Mouse (Mus musculus) telencephalon, adult 2 months (tissue): Measurements from ENCODE around the gene Slc15a4.

Experiments used
- DNase-seq: peaks from one replicate; pipeline ENCODE4 v3.0.0-alpha.2; 2011; ENCODE audit warnings: low read depth, low spot score

Gene Slc15a4

DNA sequence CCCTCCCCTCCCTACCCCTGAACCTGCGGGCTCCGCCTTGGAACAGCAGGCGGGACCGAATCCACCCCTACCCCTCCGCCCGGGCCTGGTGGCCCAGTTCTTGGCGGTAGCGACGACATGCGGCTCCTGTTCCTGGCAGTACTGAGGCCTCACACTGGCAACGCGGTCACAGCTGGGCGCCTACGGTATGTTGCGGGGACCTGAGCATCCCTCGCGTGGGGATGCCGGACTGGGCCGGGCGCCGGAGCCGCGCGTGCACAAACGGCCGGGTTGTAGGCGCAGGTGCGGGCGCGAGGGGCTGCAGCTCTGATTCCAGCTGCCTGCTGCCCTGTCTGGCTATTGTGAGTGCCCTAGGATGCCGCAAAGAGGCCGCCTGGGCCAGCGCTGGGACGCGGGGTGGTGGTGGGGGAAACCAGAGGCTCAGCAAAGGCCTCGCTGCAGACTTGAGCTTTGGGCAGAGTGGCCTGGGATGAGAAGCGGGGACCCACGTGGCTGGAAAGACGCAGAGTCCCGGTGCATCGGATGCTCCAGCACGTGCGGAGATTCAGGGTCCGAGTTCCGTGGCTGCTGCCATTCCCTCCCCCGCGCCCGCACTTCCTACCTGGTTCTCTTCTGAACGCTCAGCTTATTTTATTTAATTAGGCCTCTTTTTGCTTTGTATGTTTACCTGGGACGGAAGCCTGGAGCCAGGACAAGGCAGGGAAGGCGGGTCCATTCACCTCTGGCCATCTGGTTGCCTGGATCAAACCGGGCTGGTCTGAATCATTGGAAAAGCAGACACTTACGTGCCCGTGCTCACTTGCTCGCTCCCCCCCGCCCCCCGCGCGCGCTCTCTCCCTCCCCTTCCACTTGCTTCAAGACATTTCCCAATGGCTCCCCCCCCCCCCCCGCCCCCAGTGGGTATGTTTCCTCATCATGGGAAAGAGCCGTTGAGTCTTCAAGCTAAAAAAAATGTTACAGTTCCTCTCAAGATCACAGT lies at the start of gene Slc15a4, which contains the start of gene Glt1d1:
Gene Slc15a4 (minus strand): TSS at position 731 of the 979 bp plus-strand sequence.
Gene Glt1d1 (plus strand): TSS at position 96 of the 979 bp plus-strand sequence.
- no peak for DNase-seq

DNA sequence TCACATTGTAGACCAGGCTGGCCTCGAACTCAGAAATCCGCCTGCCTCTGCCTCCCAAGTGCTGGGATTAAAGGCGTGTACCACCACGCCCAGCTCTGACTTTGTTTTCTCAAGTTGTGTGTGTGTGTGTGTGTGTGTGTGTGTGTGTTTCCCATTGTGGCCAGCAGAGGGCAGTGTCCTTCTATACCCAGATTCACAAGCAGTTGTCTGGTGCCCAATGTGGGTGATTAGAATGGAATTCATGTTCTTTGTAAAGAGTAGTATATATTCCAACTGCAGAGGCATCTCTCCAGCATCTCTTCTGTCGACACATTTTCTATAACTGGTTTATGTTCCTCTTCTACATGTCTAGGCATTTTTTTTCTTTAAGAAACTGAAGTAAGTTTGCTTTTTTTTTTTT lies 45.8 kb upstream of the Slc15a4 start:
- no peak for DNase-seq

- no peak for DNase-seq
These were observed 44.9 kb upstream of the Slc15a4 start for GRCm38 (mm10) chr5:127677561-127677960.

DNA sequence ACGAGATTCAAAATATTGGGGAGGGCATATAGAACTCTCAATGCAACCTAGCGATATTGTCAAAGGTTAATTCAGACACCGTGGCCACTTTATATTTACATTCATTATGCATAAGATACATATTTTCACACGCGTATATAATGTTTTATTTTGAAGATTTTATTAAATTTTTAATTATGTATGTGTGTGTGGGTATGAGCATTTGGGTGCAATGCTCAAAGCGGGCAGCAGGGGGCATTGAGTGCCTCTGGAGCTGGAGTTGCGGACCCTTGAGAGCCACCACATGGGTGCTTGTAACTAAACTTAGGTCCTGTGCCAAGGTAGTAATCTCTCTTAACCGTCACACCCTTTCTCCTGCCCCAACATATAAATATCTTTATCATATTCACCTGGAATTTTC lies 41.2 kb upstream of the Slc15a4 start:
- no peak for DNase-seq

DNA sequence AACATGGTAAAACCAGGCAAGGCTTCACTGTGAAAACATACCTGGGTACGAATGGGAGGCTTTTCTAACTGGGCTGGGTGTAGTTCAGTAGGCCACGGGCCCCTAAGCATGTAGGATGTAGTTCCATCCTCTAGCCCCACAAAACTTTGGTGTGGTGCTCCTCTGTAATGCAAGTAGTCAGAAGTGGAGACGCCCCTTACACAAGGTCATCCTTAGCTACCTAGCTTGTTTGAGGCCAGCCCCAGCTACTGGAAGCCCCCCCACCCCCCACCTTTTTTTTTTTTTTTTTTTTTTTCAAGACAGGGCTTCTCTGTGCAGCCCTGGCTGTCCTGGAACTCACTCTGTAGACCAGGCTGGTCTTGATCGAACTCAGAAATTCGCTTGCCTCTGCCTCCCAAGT lies 28.3 kb upstream of the Slc15a4 start:
- DNase-seq, result no peak

DNA sequence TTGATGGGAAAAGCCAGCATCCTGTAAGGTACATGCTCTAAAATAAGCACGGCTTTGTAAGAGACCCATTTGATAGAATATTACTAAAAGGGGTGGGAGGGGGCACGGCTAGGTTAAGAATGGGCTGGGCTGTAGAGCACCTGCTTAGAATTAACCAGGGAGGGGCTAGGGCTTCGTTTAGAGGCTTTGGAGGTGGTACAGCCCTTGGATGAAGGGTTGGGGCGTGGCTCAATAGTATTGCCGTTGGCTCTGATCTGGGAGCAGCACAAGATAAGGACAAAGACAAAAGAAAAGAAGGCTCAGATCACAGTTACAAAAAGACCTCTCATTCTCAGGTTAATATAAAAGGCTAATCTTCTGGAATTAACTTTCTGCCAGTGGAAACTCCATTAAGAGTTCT lies 27.6 kb upstream of the Slc15a4 start:
- DNase-seq, result no peak

DNA sequence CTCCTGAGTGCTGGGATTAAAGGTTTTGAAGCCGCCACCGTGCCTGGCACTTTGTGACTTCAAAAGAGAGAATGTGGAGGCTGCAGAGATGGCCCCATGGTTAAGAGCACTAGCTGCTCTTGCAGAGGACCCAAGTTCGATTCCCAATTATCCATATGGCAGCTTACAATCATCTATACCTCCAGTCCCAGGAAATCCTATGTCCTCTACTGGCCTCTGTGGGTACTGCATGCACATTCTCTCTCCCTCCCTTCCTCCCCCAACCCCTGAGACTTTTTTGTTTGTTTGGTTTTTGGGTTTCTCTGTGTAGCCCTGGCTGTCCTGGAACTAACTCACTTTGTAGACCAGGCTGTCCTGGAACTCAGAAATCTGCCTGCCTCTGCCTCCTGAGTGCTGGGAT lies 26.6 kb upstream of the Slc15a4 start:
- no peak for DNase-seq

GRCm38 (mm10) chr5:127658257-127658656 lies 25.6 kb upstream of the Slc15a4 start:
- no peak for DNase-seq

DNA sequence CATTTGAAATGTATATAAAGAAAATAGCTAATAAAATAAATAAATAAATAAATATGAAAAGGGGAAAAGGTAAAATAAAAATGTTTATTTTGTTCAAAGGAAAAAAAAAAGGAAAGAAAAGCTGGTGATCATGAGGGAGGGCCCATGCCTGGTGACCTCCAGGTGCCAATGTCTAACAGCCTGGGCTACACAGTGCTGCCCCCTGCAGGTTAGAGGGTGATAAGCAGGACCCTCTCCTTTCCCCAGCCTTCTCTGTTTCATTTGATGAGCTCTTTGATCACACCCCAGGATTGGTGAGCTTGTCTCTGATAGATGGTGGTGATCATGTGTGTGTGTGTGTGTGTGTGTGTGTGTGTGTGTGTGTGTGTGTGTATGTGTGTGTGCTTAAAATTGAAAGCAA lies 16.4 kb upstream of the Slc15a4 start:
- no peak for DNase-seq

DNA sequence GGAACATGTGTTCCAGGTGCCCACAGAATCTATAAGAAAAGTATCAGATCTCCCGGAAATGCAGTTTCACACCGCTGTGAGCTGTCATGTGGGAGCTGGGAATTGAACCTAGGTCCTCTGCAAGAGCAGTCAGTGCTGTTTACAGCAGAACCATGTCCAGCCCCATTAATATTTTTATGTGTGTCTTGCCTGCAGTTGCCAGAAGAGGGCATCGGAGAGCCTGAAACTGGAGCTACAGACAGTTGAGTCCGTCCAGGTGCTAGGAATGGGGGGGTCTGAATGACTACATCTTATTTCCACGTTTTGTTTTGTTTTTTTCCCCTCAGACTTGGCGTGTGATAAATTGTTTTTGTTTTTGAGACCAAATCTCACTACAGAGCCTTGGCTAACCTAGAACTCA lies 15.3 kb upstream of the Slc15a4 start:
- no peak for DNase-seq

- DNase-seq, result no peak
These were observed 8.7 kb upstream of the Slc15a4 start for GRCm38 (mm10) chr5:127641185-127641958.

- DNase-seq, result no peak
These were observed 7.7 kb upstream of the Slc15a4 start for GRCm38 (mm10) chr5:127640359-127640758.

GRCm38 (mm10) chr5:127639635-127640034 lies 6.9 kb upstream of the Slc15a4 start:
- DNase-seq, result no peak

- no peak for DNase-seq
These were observed 6.4 kb upstream of the Slc15a4 start for GRCm38 (mm10) chr5:127639067-127639605.

GRCm38 (mm10) chr5:127638177-127638576 lies 5.5 kb upstream of the Slc15a4 start:
- DNase-seq, result no peak

- DNase-seq, result no peak
These were observed 4.9 kb upstream of the Slc15a4 start for GRCm38 (mm10) chr5:127637622-127638021.

DNA sequence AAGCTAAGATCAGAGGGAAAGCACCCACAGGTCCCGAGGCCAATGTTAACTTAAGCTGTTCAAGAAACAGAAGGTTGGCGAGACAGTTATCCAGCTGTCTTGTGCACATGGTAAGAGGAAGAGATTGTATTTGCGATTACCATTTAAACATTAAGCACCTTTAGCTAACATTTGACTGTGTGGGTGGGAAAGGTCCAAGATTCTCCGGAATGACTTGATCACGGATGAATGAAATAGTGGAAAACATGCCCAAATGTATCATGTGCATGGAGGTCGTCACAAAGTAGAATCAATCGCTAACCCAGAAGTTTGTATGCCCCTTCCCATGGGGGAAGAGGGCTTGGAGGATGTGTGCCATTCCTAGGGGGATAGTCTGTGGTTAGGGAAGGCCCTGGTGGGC lies 969 bp upstream of the Slc15a4 start:
- DNase-seq, result no peak

DNA sequence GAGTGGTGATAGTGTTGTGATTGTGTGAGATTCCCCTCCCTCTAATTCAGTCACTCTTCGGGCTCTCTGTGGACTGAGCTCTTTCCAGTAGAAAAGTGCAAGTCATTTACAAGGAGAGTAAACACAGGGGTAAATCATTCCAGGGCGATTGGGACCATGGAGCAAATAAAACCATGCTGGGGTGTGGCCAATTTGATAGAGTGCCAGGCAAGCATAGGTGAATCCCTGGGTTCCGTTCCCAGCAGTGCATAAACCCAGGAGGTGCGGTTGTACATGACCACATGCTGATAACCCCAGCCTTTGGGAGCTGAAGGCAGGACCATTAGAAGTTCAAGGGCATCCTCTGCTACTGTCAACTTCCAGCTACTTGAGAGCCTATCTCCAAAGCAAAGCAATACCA lies 491 bp upstream of the Slc15a4 start:
- DNase-seq, result no peak

DNA sequence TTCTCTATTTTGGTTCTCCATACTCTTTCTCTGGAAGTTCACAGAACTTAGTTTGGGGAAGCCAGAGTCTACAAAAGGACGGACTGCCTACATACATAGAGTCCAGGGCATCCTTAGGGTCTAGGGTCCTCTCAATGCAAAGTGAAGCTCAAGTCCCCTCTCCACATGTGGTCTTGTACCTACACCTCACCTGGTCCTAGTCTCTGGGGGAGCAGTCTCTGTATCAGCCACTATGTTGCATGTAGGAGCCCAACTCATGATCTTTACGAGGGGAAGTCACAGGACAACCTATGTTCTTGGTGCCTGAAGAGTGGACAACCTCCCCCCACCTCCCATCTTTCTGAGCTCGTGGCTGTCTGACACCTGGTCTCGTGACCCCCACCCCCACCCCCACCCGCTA lies 1.0 kb downstream of the Slc15a4 start:
- no peak for DNase-seq

DNA sequence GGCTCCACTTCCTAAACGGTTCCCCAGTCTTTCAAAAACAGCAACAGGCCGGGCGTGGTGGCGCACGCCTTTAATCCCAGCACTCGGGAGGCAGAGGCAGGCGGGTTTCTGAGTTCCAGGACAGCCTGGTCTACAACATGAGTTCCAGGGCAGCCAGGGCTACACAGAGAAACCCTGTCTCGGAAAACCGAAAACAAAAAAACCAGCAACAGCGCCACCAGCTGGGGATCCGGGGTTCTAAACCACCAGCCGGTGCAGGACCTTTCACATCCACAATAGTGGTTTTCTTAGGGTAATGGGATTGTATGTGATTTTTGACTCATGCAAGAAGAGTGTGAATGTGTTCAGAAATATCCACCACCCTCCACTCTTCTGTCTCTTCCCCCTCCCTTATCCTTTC lies 5.5 kb downstream of the Slc15a4 start:
- DNase-seq, result no peak

DNA sequence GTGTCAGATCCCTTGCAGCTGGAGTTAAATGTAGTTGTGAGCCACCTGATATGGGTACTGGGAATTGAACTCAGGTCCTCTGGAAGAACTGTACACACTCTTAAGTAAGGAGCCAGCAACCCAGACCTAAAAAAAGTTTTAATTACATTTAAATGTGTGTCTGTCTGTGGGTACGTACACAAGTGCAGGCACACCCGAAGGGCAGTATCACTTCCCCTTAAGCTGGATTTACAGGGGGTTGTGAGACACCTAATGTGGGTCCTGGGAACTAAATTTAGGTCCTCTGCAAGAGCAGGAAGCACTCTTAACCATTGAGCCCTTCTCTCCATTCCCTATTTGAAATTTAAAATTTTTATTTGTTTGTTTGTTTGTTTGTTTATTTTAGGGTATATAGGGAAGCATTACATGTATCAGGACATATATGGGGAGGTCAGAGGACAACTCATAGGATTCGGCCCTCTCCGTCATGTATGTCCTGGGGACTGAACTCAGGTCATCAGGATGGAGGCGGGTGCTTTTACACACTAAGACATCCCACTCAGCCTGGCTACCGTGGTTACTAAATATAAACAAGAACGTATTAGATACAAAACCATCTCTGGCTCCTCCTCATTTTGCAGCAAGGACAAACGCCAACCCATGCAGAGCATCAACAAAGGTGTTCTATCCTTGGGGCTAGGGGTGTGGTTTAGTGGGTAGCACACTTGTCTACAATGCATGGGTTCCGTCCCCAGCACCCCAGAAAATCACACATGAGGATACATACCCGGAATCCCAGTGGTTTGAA lies 8.1 kb downstream of the Slc15a4 start:
- no peak for DNase-seq
